Mouse (Mus musculus) urinary bladder, postnatal 4 days (tissue): ENCODE results near the gene E030018B13Rik.

ENCODE experiments used
- DNase-seq, 2 experiments: peaks; one replicate each; pipeline ENCODE4 v3.0.0; 2021 to 2022; ENCODE audit warnings: low spot score in 2 of 2

The E030018B13Rik gene

GRCm38 (mm10) chr7:63938066-63938913, 21.6 kb downstream of the E030018B13Rik start:
- peak in 1 of 2 experiments; percentile 71 for DNase-seq

DNA sequence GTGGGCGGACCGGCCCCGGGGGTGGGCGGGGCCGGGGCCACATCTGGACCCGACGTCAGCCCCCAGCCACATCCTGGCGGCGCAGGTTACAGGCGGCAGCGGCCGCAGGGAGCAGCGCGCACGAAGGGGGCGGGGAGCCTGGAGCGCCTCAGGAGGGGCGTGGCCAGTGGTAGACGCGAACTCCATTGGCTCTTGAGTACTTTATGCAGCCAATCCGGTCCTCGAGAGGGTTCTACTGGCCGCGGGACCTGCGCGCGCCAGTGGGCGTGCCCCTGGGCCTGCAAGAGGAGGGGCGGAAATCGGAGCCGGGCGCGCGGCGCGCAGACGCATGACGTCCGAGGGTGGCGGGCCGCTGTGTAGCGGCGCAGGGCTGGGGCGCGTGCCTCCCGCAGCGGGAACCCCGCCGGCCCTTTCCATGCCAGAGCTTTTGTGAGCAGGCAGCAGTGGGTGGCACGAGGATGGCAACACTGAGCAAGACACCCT, 22.3 kb downstream of the E030018B13Rik start, which contains the start of gene Klf13:
Gene Klf13 (minus strand): TSS at position 2 of the 483 bp plus-strand sequence.
- peak; percentile 95 to 97 for DNase-seq

DNA sequence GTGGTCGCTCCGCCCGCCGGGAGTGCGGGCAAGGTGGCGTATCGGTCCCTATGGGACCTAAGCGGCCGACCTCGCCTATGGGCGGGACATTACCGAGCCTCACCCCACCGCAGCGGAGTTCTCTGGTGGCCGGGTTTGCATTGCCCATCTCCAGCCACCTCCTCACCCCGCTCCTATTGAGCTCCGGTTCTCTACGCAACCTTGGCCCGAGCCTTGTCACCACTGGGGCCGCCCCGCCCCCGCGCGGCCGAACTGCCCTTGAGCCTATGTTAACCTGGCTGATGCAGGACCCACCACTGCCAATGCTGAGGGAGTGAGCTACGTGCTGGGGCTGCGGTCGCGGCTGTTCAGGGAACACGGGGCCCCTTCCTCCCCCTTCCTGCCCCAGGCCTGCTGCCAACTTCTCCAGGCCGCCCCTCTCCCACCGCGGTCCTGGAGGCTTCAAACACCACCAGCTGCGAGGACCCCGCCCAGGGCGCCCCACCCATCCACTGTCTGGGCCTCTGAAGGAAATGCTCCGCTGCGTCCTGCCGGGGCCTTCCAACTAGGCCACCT, 22.8 kb downstream of the E030018B13Rik start:
- DNase-seq = peak; percentile 69 to 77

GRCm38 (mm10) chr7:63940321-63940720, 23.7 kb downstream of the E030018B13Rik start:
- DNase-seq = no peak

GRCm38 (mm10) chr7:63941050-63941449, 24.4 kb downstream of the E030018B13Rik start:
- DNase-seq = no peak

- no peak for DNase-seq
These were observed 24.8 kb downstream of the E030018B13Rik start for GRCm38 (mm10) chr7:63941501-63941900.

- DNase-seq = no peak
These were observed 27.3 kb downstream of the E030018B13Rik start for GRCm38 (mm10) chr7:63943946-63944345.

DNA sequence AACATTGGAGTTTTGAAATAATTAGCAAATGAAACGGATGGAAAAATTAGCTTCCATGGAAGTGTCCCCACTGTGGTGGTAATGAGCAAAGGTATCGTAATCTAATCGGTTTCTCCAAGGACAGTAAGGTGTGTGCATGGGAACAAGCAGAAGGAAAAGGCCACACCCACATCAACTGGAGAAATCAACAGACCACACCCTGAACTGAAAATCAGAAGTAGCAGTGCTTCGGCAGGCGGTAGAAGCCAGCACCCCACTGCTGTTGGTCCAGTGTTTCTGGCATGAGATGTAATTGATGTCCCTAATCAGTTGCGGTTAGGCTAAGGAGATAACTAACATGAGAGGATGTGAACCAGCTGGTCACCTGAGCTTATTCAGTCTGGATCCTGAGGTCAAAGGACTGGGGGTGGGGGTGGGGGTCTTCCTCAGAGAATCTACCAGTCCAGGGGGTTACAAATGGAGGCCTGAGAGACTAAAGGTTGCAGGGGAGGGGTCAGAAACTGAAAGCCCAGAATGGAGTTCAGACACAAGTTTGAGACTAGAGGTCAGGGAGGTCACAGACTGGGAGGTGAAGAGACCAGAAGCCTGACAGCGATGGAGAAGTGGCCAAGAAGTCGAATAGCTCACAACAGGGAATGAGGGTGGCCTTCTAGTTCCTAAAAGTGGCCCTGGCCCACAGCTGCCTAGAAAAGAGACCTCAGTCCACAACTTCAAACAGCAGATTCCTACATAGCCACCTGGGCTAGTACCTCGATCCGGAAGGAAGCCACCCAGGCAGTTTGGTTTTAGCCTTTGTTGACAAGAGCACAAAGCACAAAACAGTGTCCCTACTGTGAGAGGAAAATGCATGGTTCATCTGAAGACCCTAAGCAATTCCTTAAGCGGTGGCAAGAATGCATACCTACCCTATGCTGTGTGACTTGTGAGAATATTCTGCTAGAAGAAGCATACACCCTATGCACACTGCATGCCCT, 31.1 kb downstream of the E030018B13Rik start:
- DNase-seq = no peak

- no peak for DNase-seq
These were observed 32.5 kb downstream of the E030018B13Rik start for GRCm38 (mm10) chr7:63949176-63949575.

DNA sequence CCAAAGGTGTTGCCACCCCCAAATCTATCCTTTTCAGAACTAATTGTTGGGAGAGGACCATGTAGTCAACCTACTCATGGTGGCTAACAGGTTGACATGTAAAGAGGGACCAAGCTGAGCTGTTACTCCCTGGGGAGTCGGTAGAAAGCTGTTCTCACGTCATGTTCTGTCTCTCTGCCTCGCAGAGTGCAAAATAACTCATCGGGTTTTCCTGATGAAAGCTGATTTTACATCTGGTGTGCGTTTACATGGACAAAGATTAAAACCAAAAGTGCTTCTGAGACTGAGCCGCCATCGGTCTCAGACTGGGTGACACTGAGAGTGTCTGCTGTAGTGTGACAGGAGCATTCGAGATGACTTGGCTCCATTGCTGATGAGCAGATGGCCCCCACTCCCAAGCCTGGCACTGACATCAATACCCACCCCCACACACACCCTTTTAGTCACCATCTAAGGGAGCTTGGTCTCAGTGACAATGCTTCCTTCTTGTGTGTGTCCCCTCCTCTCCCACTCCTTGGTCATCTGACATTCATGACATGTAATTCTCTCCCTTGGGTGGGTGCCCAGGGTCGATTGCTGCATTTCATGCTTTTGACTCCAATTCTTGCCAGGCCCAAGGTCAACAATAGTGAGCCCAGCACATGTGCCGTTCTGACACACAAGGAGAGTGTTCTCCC, 34.4 kb downstream of the E030018B13Rik start:
- DNase-seq = no peak

GRCm38 (mm10) chr7:63952077-63952898, 35.6 kb downstream of the E030018B13Rik start:
- DNase-seq = no peak

DNA sequence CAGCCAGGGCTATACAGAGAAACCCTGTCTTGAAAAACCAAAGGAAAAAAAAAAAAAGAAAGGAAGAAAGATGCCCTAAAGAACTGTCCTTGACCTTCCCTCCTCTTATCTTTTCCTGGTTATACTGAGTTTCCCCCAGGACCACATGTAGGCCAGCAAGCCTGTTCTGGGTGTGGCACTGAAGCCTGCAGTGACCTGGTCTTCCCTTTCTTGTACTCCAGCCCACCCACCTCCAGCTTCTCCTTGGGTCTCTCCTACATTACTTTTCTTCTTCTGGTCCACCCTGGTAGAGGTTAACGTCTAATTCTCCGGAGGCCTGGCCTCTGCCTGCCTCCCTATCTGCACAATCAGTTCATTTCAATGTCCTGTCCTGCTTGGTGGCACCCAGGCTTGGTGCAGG, 38.8 kb downstream of the E030018B13Rik start:
- DNase-seq = no peak

GRCm38 (mm10) chr7:63956138-63956823, 39.6 kb downstream of the E030018B13Rik start:
- DNase-seq = no peak

DNA sequence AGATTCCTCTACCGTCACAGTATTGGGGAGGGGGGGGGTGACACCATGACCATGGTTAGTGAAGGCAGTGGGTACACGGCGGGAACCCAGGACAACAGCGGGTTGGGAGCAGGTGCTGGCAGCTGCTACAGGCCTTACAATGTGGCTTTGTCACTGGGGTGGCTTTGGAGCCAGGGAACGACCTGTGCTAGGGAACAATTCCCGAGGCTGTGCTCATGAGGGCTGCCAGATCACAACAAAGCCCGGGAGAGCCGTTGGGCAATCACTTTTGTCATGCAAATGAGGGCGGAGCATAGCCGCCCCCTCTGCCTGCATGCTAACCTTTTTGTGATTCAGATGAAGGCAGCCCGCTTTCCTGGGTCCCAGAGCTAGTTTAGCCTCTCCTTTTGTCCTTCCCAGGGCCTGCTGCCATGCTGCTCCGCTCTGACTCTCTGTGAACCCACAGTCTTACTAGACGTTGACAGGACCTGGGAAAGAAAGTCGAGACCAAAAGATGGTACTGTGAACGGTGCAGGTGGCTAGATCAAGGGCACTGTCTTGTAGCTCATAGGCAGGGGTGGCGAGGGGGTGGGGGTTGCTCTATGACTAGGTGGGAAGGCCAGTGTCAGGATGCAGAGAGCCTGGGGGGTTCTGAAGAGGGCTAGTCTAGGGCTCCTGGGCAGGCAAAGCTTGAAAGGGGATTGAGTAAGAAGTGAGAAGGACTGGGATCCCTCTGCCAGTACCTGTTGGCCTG, 40.5 kb downstream of the E030018B13Rik start:
- DNase-seq = no peak

GRCm38 (mm10) chr7:63957872-63958640, 41.4 kb downstream of the E030018B13Rik start:
- DNase-seq = no peak

DNA sequence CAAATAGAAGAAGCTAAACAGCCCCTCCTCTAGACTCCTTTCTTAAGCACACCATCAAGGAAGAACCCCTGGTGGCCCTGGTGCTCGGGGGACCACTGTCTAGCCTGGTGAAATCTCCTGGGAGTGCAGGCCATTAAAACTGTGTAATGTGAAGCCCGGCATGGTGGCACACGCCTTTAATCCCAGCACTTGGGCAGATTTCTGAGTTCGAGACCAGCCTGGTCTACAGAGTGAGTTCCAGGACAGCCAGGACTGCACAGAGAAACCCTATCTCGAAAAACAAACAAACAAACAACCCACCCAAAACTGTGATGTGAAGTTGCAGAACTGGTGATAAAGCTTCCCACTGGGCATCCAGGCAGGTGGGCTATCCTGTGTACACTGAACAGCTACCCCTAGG, 47.0 kb downstream of the E030018B13Rik start:
- no peak for DNase-seq

DNA sequence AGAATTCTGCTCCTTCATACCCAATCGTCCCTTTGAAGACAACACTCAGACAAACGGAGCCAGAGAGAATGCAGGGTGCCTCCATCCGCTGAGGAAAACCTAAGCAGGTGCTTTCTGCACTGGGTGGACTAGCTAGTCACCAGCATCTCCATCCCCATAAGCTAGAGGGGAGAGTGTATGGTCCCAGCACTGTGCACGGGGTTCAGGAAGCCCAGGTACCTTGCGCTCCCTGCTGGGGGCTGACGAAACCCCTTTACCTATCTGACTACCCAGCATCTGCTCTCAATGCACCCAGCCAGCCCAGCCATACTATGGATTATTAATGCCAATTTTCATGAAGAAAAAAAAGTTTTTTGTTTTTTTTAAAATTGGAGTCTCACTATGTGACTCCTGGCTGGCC, 47.5 kb downstream of the E030018B13Rik start:
- DNase-seq = no peak

DNA sequence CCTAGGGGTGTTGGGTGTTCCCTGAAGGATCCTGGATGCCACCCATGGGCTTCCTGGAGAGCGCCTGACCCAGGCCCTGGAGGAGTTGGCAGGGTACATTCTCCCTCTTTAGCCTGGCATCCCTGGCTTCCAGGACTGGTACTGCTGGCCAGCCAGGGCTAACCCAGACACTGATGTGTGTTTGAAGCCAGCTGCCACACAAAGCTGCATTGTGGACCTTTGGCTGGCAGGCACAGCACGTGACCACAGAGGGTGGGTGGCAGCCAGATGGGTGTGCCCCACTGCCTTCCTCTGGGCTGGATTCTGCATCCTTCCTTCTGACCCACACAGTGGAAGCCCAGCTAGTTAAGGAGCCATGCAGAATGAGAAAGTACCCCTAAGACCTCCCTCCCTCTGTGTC, 48.5 kb downstream of the E030018B13Rik start:
- no peak for DNase-seq
